Mouse (Mus musculus) spleen, adult 2 months (tissue): ENCODE measurements around the gene Myo15b. TPM values are rescaled to one million over a fixed set of nuclear protein-coding genes. Genes with fewer than 3 reads are reported as not detected.
A peak's percentile ranks its signal among the peaks of the same experiment; 100 is the strongest.

Source experiments
- DNase-seq, 2 experiments: peaks; one replicate each; pipeline versions ENCODE4 v3.0.0 to v3.0.0-alpha.2; 2012 to 2021; ENCODE audit warnings: low spot score in 2 of 2, low read depth in 1 of 2
- H3K27ac ChIP-seq: fragments of 200-500 bp; 2 replicates; pipeline ENCODE4 v1.5.1; 2012; ENCODE audit warnings: low read length, inconsistent platforms; ENCODE audit not compliant: insufficient read depth
- H3K27me3 ChIP-seq: fragments of 200-500 bp; 2 replicates; pipeline ENCODE4 v1.6.1; 2012; ENCODE audit warnings: mild to moderate bottlenecking, moderate library complexity, low read length, inconsistent platforms; ENCODE audit not compliant: control insufficient read depth, insufficient read depth
- H3K36me3 ChIP-seq: fragments of 200-500 bp; 2 replicates; pipeline ENCODE4 v1.6.1; 2012; ENCODE audit warnings: mild to moderate bottlenecking, low read length, inconsistent platforms; ENCODE audit not compliant: control insufficient read depth, insufficient read depth
- H3K4me1 ChIP-seq: fragments of 200-500 bp; 2 replicates; pipeline ENCODE4 v1.6.1; 2011; ENCODE audit warnings: inconsistent platforms; ENCODE audit not compliant: control insufficient read depth, insufficient read depth, insufficient read length
- H3K4me3 ChIP-seq: fragments of 200-500 bp; 2 replicates; pipeline ENCODE4 v1.5.1; 2011; ENCODE audit warnings: mild to moderate bottlenecking, inconsistent platforms; ENCODE audit not compliant: insufficient read depth, insufficient read length; ENCODE audit errors: extremely low read depth
- CTCF ChIP-seq: fragments of 200-500 bp; IDR thresholded peaks from 2 replicates; pipeline ENCODE4 v1.5.1; 2011; ENCODE audit warnings: mild to moderate bottlenecking, inconsistent platforms; ENCODE audit not compliant: insufficient read depth, insufficient read length, insufficient replicate concordance; ENCODE audit errors: extremely low read depth
- POLR2A ChIP-seq: fragments of 200-500 bp; IDR thresholded peaks from 2 replicates; pipeline ENCODE4 v1.6.1; 2011; ENCODE audit warnings: low read depth, low read length, inconsistent platforms
- WGBS: fragments of 180-500 bp; shearing (Covaris S2); methylation state at CpG from one replicate; pipeline ENCODE4 v1.1.7; 2018; 5-methylcytosine and 5-hydroxymethylcytosine counted together
- polyA plus RNA-seq: library from polyadenylated mRNA; depleted of rRNA; stranded (reverse); fragments of >200 nt; gene quantifications from 2 replicates; pipeline ENCODE4 v1.2.3, GENCODE M21; 2012

The Myo15b gene
- polyA plus RNA-seq, 1 experiment = 1.6 TPM

DNA sequence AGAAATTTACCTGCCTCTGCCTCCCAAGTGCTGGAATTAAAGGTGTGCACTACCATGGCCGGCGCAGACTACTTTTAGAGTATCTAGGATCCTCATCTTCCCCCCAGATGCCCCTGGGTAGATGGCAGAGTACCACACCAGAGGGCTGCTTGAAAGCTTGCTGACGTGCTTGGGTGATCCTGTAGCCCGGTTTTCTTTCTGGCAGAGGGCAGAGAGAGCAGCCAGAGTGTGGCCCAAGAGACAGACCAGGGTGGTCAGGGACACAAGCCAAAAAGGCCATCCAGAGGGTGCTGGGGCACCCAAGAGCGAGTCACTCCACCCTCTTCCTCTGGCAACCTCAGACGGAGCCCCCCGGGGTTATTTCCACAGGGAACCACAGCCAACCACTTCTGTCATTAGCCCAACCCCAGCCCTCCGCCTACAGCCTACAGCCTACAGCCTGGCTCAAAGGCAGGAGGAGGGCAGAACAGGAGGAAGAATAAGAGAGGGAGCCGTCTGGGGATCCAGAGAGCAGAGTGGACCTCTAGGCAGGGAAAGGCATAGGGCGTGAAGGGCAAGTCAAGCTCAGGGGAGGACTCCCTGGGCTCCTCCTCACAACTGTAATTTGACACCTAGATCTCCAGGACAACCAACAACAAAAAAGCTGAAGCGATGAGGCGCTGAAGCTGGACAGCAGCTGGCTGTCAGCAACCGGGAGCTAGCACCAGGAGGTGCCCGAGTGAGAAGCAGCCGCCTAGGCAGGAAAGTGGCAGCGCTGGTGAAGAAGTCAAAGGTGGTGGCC, 41.5 kb downstream of the Myo15b start, which contains the start of gene Smim5:
TSS of gene Smim5 (plus strand) at position 481 of the 781 bp plus-strand sequence.
- no peaks in the 10 kb centered on the region for H3K27me3 ChIP-seq
- peak within 1 kb of the TSS; percentile 10 for H3K4me3 ChIP-seq
- peaks cover 19% of the 10 kb centered on the region for H3K36me3 ChIP-seq
- peaks cover 29% of the 10 kb centered on the region; the same call in 1 of the 2 replicates for H3K4me1 ChIP-seq
- no peak for TF ChIP-seq POLR2A
- no peak for TF ChIP-seq CTCF
- H3K27ac ChIP-seq = peak within 1 kb of the TSS; percentile 13
- no peak for DNase-seq
- 26% methylated on average over 16 of the region's 16 CpGs for WGBS

DNA sequence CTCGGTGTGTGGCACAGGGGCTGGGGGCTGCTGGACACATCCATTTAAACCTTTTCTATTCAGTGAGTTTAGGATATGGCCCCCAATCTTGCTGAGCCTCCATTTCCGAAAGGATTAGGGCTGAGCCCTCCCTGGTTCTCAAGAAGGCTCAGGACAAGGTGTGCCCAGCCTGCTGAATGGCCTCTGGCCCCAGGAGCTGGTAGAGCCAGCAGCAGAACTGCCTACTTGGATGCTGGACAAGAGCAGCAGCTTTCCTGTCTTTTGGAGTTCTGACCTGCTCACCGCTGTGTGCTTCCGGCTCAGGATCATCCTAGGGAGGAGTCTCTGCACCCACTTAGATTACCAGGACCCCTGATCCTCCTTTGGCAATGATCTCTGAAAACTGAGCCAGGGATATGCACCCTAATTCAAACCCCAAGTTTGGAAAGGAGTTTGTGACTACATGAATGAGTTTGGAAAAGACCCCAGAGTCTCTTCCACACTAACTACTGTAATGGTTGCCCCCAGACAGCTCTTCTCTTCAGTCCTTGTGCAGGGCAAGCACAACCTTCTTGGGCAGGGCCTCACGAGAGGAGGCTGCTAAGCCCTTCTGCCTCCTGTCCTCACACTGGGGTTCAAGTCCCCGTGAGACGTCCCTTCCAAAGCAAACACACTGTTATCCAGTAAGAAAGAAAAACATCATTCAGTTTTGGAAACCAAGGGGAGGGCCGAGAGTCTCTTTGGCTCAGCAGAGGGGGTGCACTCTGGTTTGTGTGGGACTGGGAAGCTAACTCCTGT, 42.5 kb downstream of the Myo15b start:
- H3K27ac ChIP-seq = peak overlapping the region; percentile 62
- H3K36me3 ChIP-seq = peaks cover 8% of the 10 kb centered on the region; the same call in 1 of the 2 replicates
- WGBS = 71% methylated on average over 8 of the region's 8 CpGs
- TF ChIP-seq POLR2A = no peak
- TF ChIP-seq CTCF = no peak
- DNase-seq = no peak
- H3K4me1 ChIP-seq = peaks cover 38% of the 10 kb centered on the region; the same call in 1 of the 2 replicates
- H3K27me3 ChIP-seq = no peaks in the 10 kb centered on the region
- H3K4me3 ChIP-seq = peak overlapping the region; percentile 10; the same call in 1 of the 2 replicates

DNA sequence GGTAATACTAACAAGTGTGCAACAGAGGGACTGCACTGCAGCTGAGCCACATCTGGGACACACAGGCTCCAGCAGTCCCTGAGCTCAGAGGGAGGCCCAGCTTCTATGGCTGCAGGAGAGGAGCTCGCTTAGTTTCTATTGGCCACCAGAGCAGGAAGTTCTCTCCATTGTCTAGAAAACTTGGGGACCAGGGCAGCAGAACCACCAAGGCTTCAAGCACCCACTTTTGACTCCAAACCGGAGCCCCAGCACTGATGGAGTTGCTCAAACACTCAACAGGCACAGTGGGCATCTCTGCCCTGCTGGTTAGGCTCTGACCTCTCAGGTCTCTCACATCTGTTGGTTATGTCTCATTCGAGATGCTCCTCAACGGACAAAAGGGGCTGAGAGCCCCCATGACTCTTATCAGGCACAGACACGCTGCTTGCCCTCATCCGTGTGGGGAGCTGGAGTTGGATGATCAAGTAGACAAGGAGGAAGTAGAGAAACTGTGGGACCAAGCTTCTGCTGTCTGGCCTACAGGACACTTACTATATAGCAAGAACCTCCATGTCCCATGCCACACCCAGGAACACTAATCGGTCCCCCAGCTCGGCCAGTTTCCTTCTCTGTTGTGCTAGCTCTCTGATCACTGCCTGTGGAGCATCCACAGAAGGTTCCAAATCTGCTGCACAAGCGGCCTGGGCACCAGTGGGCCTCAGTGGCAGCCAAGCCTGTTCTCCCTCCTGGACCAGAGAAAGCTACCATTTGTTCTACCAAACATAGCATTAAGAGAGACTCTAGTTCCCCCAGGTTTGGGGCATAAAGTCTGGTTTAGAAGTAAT, 43.3 kb downstream of the Myo15b start:
- peaks cover 38% of the 10 kb centered on the region; the same call in 1 of the 2 replicates for H3K4me1 ChIP-seq
- no peaks in the 10 kb centered on the region for H3K27me3 ChIP-seq
- WGBS = 53% methylated on average over 9 of the region's 9 CpGs
- TF ChIP-seq CTCF (no peak), POLR2A (no peak)
- 0 out of 2 replicates have a peak overlapping the region, but pooled peaks have one; percentile 10 for H3K4me3 ChIP-seq
- DNase-seq = no peak
- peaks cover 6% of the 10 kb centered on the region; the same call in 1 of the 2 replicates for H3K36me3 ChIP-seq
- peak overlapping the region; percentile 62 for H3K27ac ChIP-seq

DNA sequence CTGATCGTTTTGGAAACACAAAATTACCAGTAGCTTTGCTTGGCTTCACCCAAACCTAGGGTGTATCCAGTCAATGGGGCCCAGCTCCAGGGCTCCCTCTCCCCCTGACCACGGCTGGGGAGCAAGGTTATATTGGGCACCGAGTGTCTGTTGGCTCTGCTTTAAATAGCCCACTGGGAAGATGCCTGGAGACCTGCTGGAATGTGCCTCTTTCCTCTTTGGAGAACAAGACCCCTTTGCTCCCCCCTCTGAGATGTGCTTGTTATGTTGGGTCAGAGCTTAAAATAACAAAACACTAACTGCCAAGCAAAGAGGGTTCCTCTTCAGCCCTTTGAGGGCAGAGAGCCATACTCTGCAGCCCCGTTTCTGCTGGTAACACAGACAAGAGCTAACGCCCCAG, 44.0 kb downstream of the Myo15b start:
- WGBS = 51% methylated on average over 5 of the region's 5 CpGs
- TF ChIP-seq POLR2A (no peak), CTCF (no peak)
- Histone ChIP-seq H3K4me1 (peaks cover 38% of the 10 kb centered on the region; the same call in 1 of the 2 replicates), H3K4me3 (no peak overlapping the region), H3K36me3 (0 out of 2 replicates have a peak, but pooled peaks cover 1% of the 10 kb centered on the region), H3K27ac (peak overlapping the region; percentile 62), H3K27me3 (no peaks in the 10 kb centered on the region)
- no peak for DNase-seq

DNA sequence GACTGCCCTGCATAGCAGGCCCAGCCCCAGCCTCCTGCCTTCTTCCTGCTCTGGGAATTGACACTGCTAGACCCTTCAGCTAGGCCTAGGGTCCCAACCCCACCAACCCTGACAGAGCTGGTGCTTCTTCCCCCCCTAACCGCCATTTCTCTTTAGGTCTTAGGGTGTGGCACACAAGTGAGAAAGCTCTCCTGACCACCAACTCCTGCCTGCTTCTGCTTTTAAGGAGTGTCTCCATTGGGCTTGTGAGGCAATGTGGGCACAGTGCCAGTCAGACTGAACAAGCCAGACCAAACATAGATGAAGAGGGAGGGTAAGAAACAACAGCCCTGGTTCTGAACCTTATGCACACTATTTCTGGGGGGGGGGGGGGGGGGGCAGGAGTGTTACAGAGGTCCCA, 44.6 kb downstream of the Myo15b start:
- Histone ChIP-seq H3K27ac (peak overlapping the region; percentile 62; the same call in 1 of the 2 replicates), H3K4me3 (no peak overlapping the region), H3K27me3 (no peaks in the 10 kb centered on the region), H3K4me1 (peaks cover 38% of the 10 kb centered on the region; the same call in 1 of the 2 replicates), H3K36me3 (no peaks in the 10 kb centered on the region)
- no peak for DNase-seq
- 11% methylated on average over 1 of the region's 1 CpGs for WGBS
- TF ChIP-seq POLR2A (no peak), CTCF (no peak)
